Mouse (Mus musculus): ENCODE measurements around the gene Ankrd9. TPM values are rescaled to one million over a fixed set of nuclear protein-coding genes. Genes with fewer than 3 reads are reported as not detected.

Ankrd9 gene
- polyA plus RNA-seq, 1 experiment: 34.8 TPM

DNA sequence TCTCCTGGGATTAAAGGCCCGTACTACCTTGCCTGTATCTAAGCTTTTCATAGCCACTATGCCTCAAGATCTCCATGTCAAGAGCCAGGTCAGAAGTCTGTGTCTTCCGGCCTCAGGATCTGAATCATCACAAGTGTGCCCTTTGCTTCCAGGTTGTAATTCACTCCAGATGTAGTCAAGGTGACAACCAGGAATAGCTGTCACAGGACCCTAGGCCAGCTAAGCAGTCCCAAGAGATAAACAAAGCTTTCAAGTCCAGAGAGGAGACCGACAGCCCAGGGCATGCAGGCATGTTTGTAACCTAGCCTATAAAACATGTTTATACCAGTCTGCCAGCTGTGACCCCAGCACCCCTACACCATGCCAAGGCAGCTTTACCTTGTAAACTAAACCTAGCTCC lies 2.9 kb upstream of the Ankrd9 start:
- Histone ChIP-seq H3K4me1 (ENCODE audit: control insufficient read depth, insufficient read depth, low read length) (no peaks in the 10 kb centered on the region), H3K27ac (ENCODE audit: insufficient read depth, low read length) (no peak overlapping the region), H3K4me3 (ENCODE audit: insufficient read depth, low read length) (no peak overlapping the region)
- TF ChIP-seq POLR2A (IDR thresholded peaks at IDR 0.05; ENCODE audit: extremely low read depth, insufficient read depth, low read length) (no peak), CTCF (IDR thresholded peaks at IDR 0.05; ENCODE audit: extremely low read depth, insufficient read depth, low read length) (no peak)

DNA sequence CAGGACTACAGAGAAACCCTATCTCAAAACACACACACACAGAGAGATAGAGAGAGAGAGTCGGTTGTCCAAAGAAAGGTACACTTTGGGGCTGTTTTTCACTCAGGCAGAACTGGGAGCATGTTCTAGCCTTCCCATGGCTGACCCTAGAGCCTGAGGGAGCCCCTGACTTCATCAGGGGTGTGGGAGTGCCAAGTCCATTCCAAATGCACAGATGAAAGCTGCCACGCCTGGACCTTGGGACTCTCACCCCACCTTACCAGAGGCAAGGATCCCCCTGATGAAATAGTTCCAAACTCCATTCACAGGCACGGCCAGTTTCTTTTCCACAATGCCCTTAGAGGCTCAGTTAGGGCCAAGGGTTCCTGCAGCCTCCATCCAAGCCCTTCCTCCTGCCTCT lies 968 bp upstream of the Ankrd9 start:
- H3K4me3 ChIP-seq (ENCODE audit: insufficient read depth, low read length): no peak overlapping the region
- no peaks in the 10 kb centered on the region for H3K4me1 ChIP-seq (ENCODE audit: control insufficient read depth, insufficient read depth, low read length)
- TF ChIP-seq CTCF (IDR thresholded peaks at IDR 0.05; ENCODE audit: extremely low read depth, insufficient read depth, low read length): no peak
- TF ChIP-seq POLR2A (IDR thresholded peaks at IDR 0.05; ENCODE audit: extremely low read depth, insufficient read depth, low read length): no peak
- H3K27ac ChIP-seq (ENCODE audit: insufficient read depth, low read length): no peak overlapping the region

GRCm38 (mm10) chr12:110977896-110978606 lies 789 bp downstream of the Ankrd9 start:
- H3K27ac ChIP-seq (ENCODE audit: insufficient read depth, low read length): peak overlapping the region; percentile 92; the same call in 1 of the 2 replicates
- TF ChIP-seq POLR2A (IDR thresholded peaks at IDR 0.05; ENCODE audit: extremely low read depth, insufficient read depth, low read length): no peak
- TF ChIP-seq CTCF (IDR thresholded peaks at IDR 0.05; ENCODE audit: extremely low read depth, insufficient read depth, low read length): no peak
- H3K4me3 ChIP-seq (ENCODE audit: insufficient read depth, low read length): peak overlapping the region; percentile 56
- no peaks in the 10 kb centered on the region for H3K4me1 ChIP-seq (ENCODE audit: control insufficient read depth, insufficient read depth, low read length)

DNA sequence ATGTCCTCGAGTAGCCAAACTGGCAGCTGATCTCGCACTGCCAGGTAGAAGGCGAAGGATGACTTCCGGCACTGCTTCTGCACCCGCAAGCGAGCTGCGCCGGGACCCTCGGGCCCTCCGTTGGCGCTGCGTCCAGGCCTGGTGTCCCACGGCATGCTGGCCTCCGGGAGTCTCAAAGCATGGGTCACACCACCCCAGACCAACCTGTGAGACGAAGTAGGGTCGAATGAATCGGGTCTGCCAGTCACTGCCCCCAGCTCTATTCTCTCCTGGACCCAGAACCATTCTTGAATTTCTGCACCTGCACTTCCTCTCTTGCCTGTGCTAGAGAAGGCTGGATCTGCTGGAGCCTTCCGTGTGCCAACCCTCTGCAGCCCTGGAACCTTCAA lies 1.5 kb downstream of the Ankrd9 start:
- no peaks in the 10 kb centered on the region for H3K4me1 ChIP-seq (ENCODE audit: control insufficient read depth, insufficient read depth, low read length)
- H3K4me3 ChIP-seq (ENCODE audit: insufficient read depth, low read length): no peak overlapping the region
- no peak overlapping the region for H3K27ac ChIP-seq (ENCODE audit: insufficient read depth, low read length)
- TF ChIP-seq CTCF (IDR thresholded peaks at IDR 0.05; ENCODE audit: extremely low read depth, insufficient read depth, low read length) (no peak), POLR2A (IDR thresholded peaks at IDR 0.05; ENCODE audit: extremely low read depth, insufficient read depth, low read length) (no peak)

- no peak overlapping the region for H3K4me3 ChIP-seq (ENCODE audit: insufficient read depth, low read length)
- H3K4me1 ChIP-seq (ENCODE audit: control insufficient read depth, insufficient read depth, low read length): no peaks in the 10 kb centered on the region
- TF ChIP-seq POLR2A (IDR thresholded peaks at IDR 0.05; ENCODE audit: extremely low read depth, insufficient read depth, low read length) (no peak), CTCF (IDR thresholded peaks at IDR 0.05; ENCODE audit: extremely low read depth, insufficient read depth, low read length) (no peak)
- H3K27ac ChIP-seq (ENCODE audit: insufficient read depth, low read length): no peak overlapping the region
Observed at GRCm38 (mm10) chr12:110976589-110977344, 2.1 kb downstream of the Ankrd9 start.

DNA sequence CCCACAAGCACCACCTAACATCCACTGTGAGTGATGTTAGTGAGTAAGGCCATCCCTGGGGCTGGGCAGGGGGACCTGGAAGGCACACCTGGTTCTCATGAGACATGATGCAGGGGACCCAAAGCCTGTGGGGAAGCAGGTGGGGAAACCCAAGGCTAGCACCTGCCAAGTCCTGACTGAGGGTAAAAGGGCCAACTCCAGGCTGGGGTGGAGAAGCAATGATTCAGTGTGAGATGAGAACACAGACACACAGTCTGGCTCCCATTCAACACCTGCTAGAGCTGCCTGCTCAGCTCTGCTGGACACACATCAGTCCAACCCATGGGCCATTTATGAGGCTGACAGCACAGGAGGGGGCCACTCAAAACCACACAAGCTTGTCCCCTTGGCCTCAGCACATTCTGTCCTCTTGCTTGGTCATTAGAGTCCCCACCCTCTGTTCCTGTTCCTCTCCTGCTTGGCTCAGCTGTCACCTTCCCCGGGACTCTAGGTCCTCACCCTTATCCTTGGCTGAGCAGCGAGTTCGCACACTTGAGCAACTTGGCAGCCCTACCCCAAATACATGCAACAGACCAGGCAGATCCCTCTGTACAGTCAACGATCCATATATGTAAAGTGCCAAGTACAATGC lies 2.9 kb downstream of the Ankrd9 start:
- TF ChIP-seq CTCF (IDR thresholded peaks at IDR 0.05; ENCODE audit: extremely low read depth, insufficient read depth, low read length) (no peak), POLR2A (IDR thresholded peaks at IDR 0.05; ENCODE audit: extremely low read depth, insufficient read depth, low read length) (no peak)
- H3K27ac ChIP-seq (ENCODE audit: insufficient read depth, low read length): no peak overlapping the region
- no peak overlapping the region for H3K4me3 ChIP-seq (ENCODE audit: insufficient read depth, low read length)
- no peaks in the 10 kb centered on the region for H3K4me1 ChIP-seq (ENCODE audit: control insufficient read depth, insufficient read depth, low read length)

DNA sequence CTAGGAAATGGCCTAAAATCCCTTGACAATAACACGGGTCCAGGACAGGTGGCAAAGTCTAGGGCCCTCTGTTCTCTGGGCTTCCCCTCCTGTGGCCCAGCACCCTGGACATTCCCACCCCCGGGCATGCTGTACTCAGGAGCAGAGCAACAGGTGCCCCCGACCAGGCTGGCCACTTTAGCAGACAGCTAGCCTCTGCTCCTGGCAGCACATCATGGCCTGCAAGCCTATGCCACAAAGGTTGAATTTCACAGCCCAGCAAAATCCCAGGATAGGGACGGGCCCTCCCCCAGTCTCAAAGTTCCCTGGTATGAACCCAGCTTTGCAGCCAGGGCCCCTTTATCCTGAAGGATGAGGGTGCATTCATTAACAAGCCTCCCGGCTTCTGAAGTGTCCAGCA lies 3.5 kb downstream of the Ankrd9 start:
- no peak overlapping the region for H3K27ac ChIP-seq (ENCODE audit: insufficient read depth, low read length)
- TF ChIP-seq CTCF (IDR thresholded peaks at IDR 0.05; ENCODE audit: extremely low read depth, insufficient read depth, low read length) (no peak), POLR2A (IDR thresholded peaks at IDR 0.05; ENCODE audit: extremely low read depth, insufficient read depth, low read length) (no peak)
- no peak overlapping the region for H3K4me3 ChIP-seq (ENCODE audit: insufficient read depth, low read length)
- no peaks in the 10 kb centered on the region for H3K4me1 ChIP-seq (ENCODE audit: control insufficient read depth, insufficient read depth, low read length)

- H3K4me1 ChIP-seq (ENCODE audit: control insufficient read depth, insufficient read depth, low read length): no peaks in the 10 kb centered on the region
- no peak overlapping the region for H3K27ac ChIP-seq (ENCODE audit: insufficient read depth, low read length)
- H3K4me3 ChIP-seq (ENCODE audit: insufficient read depth, low read length): no peak overlapping the region
- TF ChIP-seq CTCF (IDR thresholded peaks at IDR 0.05; ENCODE audit: extremely low read depth, insufficient read depth, low read length) (no peak), POLR2A (IDR thresholded peaks at IDR 0.05; ENCODE audit: extremely low read depth, insufficient read depth, low read length) (no peak)
Observed at GRCm38 (mm10) chr12:110974726-110975125, 4.1 kb downstream of the Ankrd9 start.

DNA sequence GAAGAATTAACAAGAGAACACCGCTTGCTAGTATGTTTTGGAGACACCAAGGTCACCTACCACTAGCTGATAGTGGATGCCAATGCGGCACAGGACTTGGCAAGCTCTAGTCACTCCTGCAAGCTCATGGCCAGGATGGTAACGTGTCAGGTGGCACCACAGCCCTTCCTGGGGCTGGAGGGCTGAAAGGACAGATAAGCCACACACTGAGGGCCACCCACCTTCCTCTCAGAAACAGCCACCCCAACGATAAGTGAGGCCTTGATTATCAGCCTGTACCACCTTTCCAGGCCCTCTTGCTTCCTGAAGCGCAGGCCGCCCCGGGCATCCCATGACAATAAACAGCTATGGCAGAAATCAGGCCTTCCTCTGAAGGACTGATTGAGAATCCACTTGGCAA lies 4.5 kb downstream of the Ankrd9 start:
- no peak for TF ChIP-seq POLR2A (IDR thresholded peaks at IDR 0.05; ENCODE audit: extremely low read depth, insufficient read depth, low read length)
- TF ChIP-seq CTCF (IDR thresholded peaks at IDR 0.05; ENCODE audit: extremely low read depth, insufficient read depth, low read length): no peak
- Histone ChIP-seq H3K4me3 (ENCODE audit: insufficient read depth, low read length) (no peak overlapping the region), H3K27ac (ENCODE audit: insufficient read depth, low read length) (no peak overlapping the region), H3K4me1 (ENCODE audit: control insufficient read depth, insufficient read depth, low read length) (no peaks in the 10 kb centered on the region)

All from cortical plate, adult 2 months (tissue).